9 mouse cellular contexts compared by ENCODE assay signal in the genomic region with DNA sequence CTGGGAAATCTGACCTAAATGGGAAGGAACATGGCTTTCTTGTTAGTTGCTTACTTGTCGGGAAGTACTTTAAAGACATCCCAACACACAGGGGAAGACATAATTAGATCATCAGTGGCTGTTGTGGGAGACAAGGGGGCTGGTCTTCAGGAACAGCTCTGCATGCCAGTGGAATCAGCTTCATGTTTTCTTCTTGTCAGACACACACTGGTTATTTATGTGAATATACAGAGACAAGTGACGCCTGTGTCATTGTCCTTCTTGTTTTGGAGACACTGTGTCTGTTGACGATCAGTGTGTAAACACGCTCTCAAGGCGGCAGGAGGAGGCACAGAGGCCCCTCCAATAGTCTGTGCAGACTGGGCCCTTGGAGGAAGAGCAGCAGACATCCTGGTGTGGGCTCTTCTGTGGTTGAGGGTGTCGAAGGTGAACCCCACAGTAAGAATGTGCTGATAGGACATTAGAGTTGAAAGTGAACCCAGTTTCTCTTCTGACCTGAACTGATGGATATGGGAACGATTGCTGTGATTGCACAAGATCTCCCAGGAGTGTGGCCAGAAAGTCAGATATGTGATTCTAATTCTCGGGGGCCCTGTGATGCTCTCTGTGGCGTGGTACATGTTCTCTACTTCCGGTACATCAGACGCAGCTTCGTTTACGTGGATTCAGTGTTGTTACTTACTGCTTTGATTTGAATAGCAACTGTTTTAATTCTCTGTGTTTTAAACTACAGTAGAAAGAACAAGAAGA.
DNase-seq lines count a peak whose midpoint lies in the region; ATAC-seq and TF ChIP-seq lines count a peak whose summit lies in the region.
"Had no signal": no experiment of that assay in that cellular context is flagged by ENCODE, and none has a peak within 500 bp of the region (broad histone marks: within the 10 kb centered on the region; RNA-seq: fewer than 3 reads in every experiment).

No protein-coding gene starts in this region.

- H3K27me3 ChIP-seq in midbrain, postnatal 0 days (ENCODE audit: insufficient read depth, low read length): no peaks in the 10 kb centered on the region
- no peaks in the 10 kb centered on the region for H3K27me3 ChIP-seq in midbrain, embryonic 14.5 days (ENCODE audit: control insufficient read depth, insufficient read depth, low read length)
- no peaks in the 10 kb centered on the region for H3K27me3 ChIP-seq in heart, postnatal 0 days (ENCODE audit: control insufficient read depth, insufficient read depth, low read length)
- H3K27me3 ChIP-seq in liver, embryonic 13.5 days: no peaks in the 10 kb centered on the region
- H3K27me3 ChIP-seq: Patski had no signal

- H3K9me3 ChIP-seq in midbrain, postnatal 0 days (ENCODE audit: low read length): no peaks in the 10 kb centered on the region
- H3K9me3 ChIP-seq in midbrain, embryonic 14.5 days (ENCODE audit: control insufficient read depth, low read length): no peaks in the 10 kb centered on the region
- no peaks in the 10 kb centered on the region for H3K9me3 ChIP-seq in heart, postnatal 0 days (replicated peaks; ENCODE audit: control insufficient read depth, low read length)
- H3K9me3 ChIP-seq in liver, embryonic 13.5 days (replicated peaks): no peaks in the 10 kb centered on the region

- TF ChIP-seq EP300 in heart, postnatal 0 days (IDR thresholded peaks at IDR 0.05; ENCODE audit: low read depth): no peak

- H3K4me3 ChIP-seq in midbrain, postnatal 0 days (ENCODE audit: low read depth, low read length): no peak overlapping the region
- H3K4me3 ChIP-seq in midbrain, embryonic 14.5 days (replicated peaks; ENCODE audit: low read depth, low read length): no peak overlapping the region
- no peak overlapping the region for H3K4me3 ChIP-seq in heart, postnatal 0 days (ENCODE audit: low read depth, low read length)
- H3K4me3 ChIP-seq in liver, embryonic 13.5 days (replicated peaks): no peak overlapping the region

- no peak for DNase-seq in midbrain, postnatal 0 days (ENCODE audit: low spot score)
- no peak for DNase-seq in midbrain, embryonic 14.5 days
- DNase-seq in heart, postnatal 0 days (ENCODE audit: low spot score): no peak
- no peak for DNase-seq in liver, embryonic 13.5 days
- DNase-seq in adrenal gland, postnatal 14 days: no peak
- no peak for DNase-seq in adrenal gland, postnatal 4 days (ENCODE audit: low spot score in 2 of 2)
- DNase-seq: cerebellum, postnatal 36 days had no signal

- H3K9ac ChIP-seq in midbrain, postnatal 0 days (replicated peaks; ENCODE audit: low read length, poor library complexity, severe bottlenecking): no peak overlapping the region
- no peak overlapping the region for H3K9ac ChIP-seq in midbrain, embryonic 14.5 days (replicated peaks; ENCODE audit: low read length)
- H3K9ac ChIP-seq in heart, postnatal 0 days (replicated peaks; ENCODE audit: low read depth, low read length): no peak overlapping the region
- H3K9ac ChIP-seq in liver, embryonic 13.5 days: no peak overlapping the region

- 0 out of 2 replicates have a peak, but pooled peaks have one; percentile 38 for ATAC-seq in midbrain, postnatal 0 days (ENCODE audit: low FRiP score)
- ATAC-seq in midbrain, embryonic 14.5 days (ENCODE audit: low FRiP score, low TSS enrichment): no peak
- ATAC-seq in heart, postnatal 0 days (ENCODE audit: insufficient read depth, low read depth): peak; percentile 22
- no peak for ATAC-seq in liver, embryonic 13.5 days (ENCODE audit: low read depth)
- no peak for ATAC-seq in cerebellum, adult (ENCODE audit: insufficient number of reproducible peaks, low FRiP score, low TSS enrichment)

- no peak overlapping the region for H3K27ac ChIP-seq in midbrain, postnatal 0 days (ENCODE audit: low read depth, low read length)
- H3K27ac ChIP-seq in midbrain, embryonic 14.5 days (replicated peaks; ENCODE audit: low read depth, low read length): no peak overlapping the region
- peak overlapping the region; percentile 96 for H3K27ac ChIP-seq in heart, postnatal 0 days (ENCODE audit: low read depth)
- peak overlapping the region; percentile 13 for H3K27ac ChIP-seq in liver, embryonic 13.5 days

- H3K4me1 ChIP-seq in midbrain, postnatal 0 days (ENCODE audit: insufficient read depth, low read length): no peaks in the 10 kb centered on the region
- H3K4me1 ChIP-seq in midbrain, embryonic 14.5 days (ENCODE audit: control insufficient read depth, insufficient read depth, low read length): no peaks in the 10 kb centered on the region
- peaks cover 29% of the 10 kb centered on the region for H3K4me1 ChIP-seq in heart, postnatal 0 days (ENCODE audit: control insufficient read depth, insufficient read depth)
- H3K4me1 ChIP-seq in liver, embryonic 13.5 days (replicated peaks): no peaks in the 10 kb centered on the region

- H3K36me3 ChIP-seq in midbrain, postnatal 0 days (ENCODE audit: insufficient read depth, low read length): no peaks in the 10 kb centered on the region
- H3K36me3 ChIP-seq in midbrain, embryonic 14.5 days (ENCODE audit: control insufficient read depth, insufficient read depth, low read length): no peaks in the 10 kb centered on the region
- H3K36me3 ChIP-seq in heart, postnatal 0 days (replicated peaks; ENCODE audit: control insufficient read depth, insufficient read depth, low read length): no peaks in the 10 kb centered on the region
- H3K36me3 ChIP-seq in liver, embryonic 13.5 days: no peaks in the 10 kb centered on the region

- TF ChIP-seq CTCF in midbrain, postnatal 0 days (IDR thresholded peaks at IDR 0.05): no peak
- TF ChIP-seq CTCF in heart, postnatal 0 days (IDR thresholded peaks at IDR 0.05; ENCODE audit: low read depth): no peak

- 81% methylated on average over 13 of the region's 13 CpGs for WGBS in midbrain, postnatal 0 days
- WGBS in midbrain, embryonic 14.5 days: 87% methylated on average over 13 of the region's 13 CpGs
- WGBS in heart, postnatal 0 days: 52% methylated on average over 13 of the region's 13 CpGs
- 67% methylated on average over 13 of the region's 13 CpGs for WGBS in liver, embryonic 13.5 days (ENCODE audit: insufficient replicate concordance)

- no peak overlapping the region for H3K4me2 ChIP-seq in midbrain, postnatal 0 days (ENCODE audit: low read depth, low read length, poor library complexity, severe bottlenecking)
- H3K4me2 ChIP-seq in midbrain, embryonic 14.5 days (ENCODE audit: low read length): no peak overlapping the region
- no peak overlapping the region for H3K4me2 ChIP-seq in heart, postnatal 0 days (ENCODE audit: low read depth, low read length)
- no peak overlapping the region for H3K4me2 ChIP-seq in liver, embryonic 13.5 days

Comparison
In these comparisons a context has a peak if more than half of its experiments do, and no peak if none do; other contexts are left out.
1. ATAC-seq: peak in midbrain, postnatal 0 days (single experiment) and heart, postnatal 0 days (single experiment); none in midbrain, embryonic 14.5 days (single experiment), liver, embryonic 13.5 days (single experiment) and cerebellum, adult (single experiment).
2. H3K27ac ChIP-seq: peak in heart, postnatal 0 days (single experiment) and liver, embryonic 13.5 days (single experiment); none in midbrain, postnatal 0 days (single experiment) and midbrain, embryonic 14.5 days (single experiment).